Mouse (Mus musculus) sigmoid colon, adult 10 weeks (tissue): ENCODE measurements around the gene Tmem88. TPM values are rescaled to one million over a fixed set of nuclear protein-coding genes. Genes with fewer than 3 reads are reported as not detected.

Experiments used
- polyA plus RNA-seq: library from polyadenylated mRNA; stranded (reverse); fragments of 350-450 nt; fragmentation: Illumina TruSeq; extraction: RNeasy Lipid Tissue Mini Kit (QIAGEN cat#74804); gene quantifications from one replicate; pipeline ENCODE4 v1.2.3, GENCODE M21; 2014; ENCODE audit warnings: low read depth, low replicate concordance

Gene Tmem88
- not detected for polyA plus RNA-seq

GRCm38 (mm10) chr11:69398059-69398458 is at the start of gene Tmem88:
TSS of gene Tmem88 (minus strand) at chr11:69398234.

GRCm38 (mm10) chr11:69413221-69414181 is 15.5 kb upstream of the Tmem88 start, which contains the start of gene Kdm6b:
TSS of gene Kdm6b (minus strand) at chr11:69413675.

GRCm38 (mm10) chr11:69395235-69395633 is 2.8 kb downstream of the Tmem88 start, which contains the start of the genes Naa38 and Cyb5d1:
TSS of gene Naa38 (plus strand) at chr11:69395487.
TSS of gene Cyb5d1 (minus strand) at chr11:69395631.

GRCm38 (mm10) chr11:69369215-69369989 is 28.6 kb downstream of the Tmem88 start, which contains the start of gene Chd3:
TSS of gene Chd3 (minus strand) at chr11:69369406.

Other genes starting within 250 kb of the Tmem88 start
- not detected for gene Alox12b, start 241.2 kb downstream of the Tmem88 start, polyA plus RNA-seq
- not detected for gene Alox8, start 200.4 kb downstream of the Tmem88 start, polyA plus RNA-seq
- gene Gucy2e, start 161.2 kb downstream of the Tmem88 start, polyA plus RNA-seq: not detected
- gene Cntrob, start 74.5 kb downstream of the Tmem88 start, polyA plus RNA-seq: 6.8 TPM
- gene Trappc1, start 74.3 kb downstream of the Tmem88 start, polyA plus RNA-seq: 40.4 TPM
- 0.25 TPM for gene Kcnab3, start 72.0 kb downstream of the Tmem88 start, polyA plus RNA-seq
- gene Rnf227, start 57.8 kb downstream of the Tmem88 start, polyA plus RNA-seq: 5.9 TPM
- 17.9 TPM for gene Chd3, start 28.8 kb downstream of the Tmem88 start, polyA plus RNA-seq
- gene Naa38, start 2.7 kb downstream of the Tmem88 start, polyA plus RNA-seq: 5.3 TPM
- gene Cyb5d1, start 2.6 kb downstream of the Tmem88 start, polyA plus RNA-seq: 31.9 TPM
- gene Kdm6b, start 15.4 kb upstream of the Tmem88 start, polyA plus RNA-seq: 7.2 TPM
- 0.13 TPM for gene Dnah2, start 150.9 kb upstream of the Tmem88 start, polyA plus RNA-seq
- 0.38 TPM for gene Efnb3, start 162.0 kb upstream of the Tmem88 start, polyA plus RNA-seq
- 1.9 TPM for gene Wrap53, start 182.0 kb upstream of the Tmem88 start, polyA plus RNA-seq
- gene Trp53, start 182.1 kb upstream of the Tmem88 start, polyA plus RNA-seq: 6.8 TPM
- gene Atp1b2, start 207.7 kb upstream of the Tmem88 start, polyA plus RNA-seq: 6.9 TPM
- gene Shbg, start 219.7 kb upstream of the Tmem88 start, polyA plus RNA-seq: not detected
- gene Sat2, start 223.8 kb upstream of the Tmem88 start, polyA plus RNA-seq: 1.7 TPM
- gene Fxr2, start 234.8 kb upstream of the Tmem88 start, polyA plus RNA-seq: 12.4 TPM